Mouse (Mus musculus) liver, adult 2 months (tissue): ENCODE results near the gene Acap3. TPM values are rescaled to one million over a fixed set of nuclear protein-coding genes. Genes with fewer than 3 reads are reported as not detected.
A peak's percentile ranks its signal among the peaks of the same experiment; 100 is the strongest.

ENCODE experiments used
- DNase-seq: peaks from one replicate; pipeline ENCODE4 v3.0.0-alpha.2; 2011; ENCODE audit warnings: low read depth, low spot score; ENCODE audit errors: extremely low read depth
- H3K27ac ChIP-seq: fragments of 200-500 bp; replicated peaks from 2 replicates; pipeline ENCODE4 v1.5.1; 2012; ENCODE audit warnings: low read depth, mild to moderate bottlenecking, control low read depth, inconsistent platforms, low read length; ENCODE audit not compliant: insufficient read depth
- H3K27me3 ChIP-seq: fragments of 200-500 bp; 2 replicates; pipeline ENCODE4 v1.6.1; 2012; ENCODE audit warnings: mild to moderate bottlenecking, moderate library complexity, low read length, inconsistent platforms; ENCODE audit not compliant: control insufficient read depth, insufficient read depth
- H3K36me3 ChIP-seq: fragments of 200-500 bp; 2 replicates; pipeline ENCODE4 v1.6.1; 2012; ENCODE audit warnings: low read length, inconsistent platforms; ENCODE audit not compliant: control insufficient read depth, insufficient read depth
- H3K4me1 ChIP-seq: fragments of 200-500 bp; 2 replicates; pipeline ENCODE4 v1.6.1; 2011; ENCODE audit warnings: low read length; ENCODE audit not compliant: control insufficient read depth, insufficient read depth
- H3K4me3 ChIP-seq: fragments of 200-500 bp; 2 replicates; pipeline ENCODE4 v1.5.1; 2011; ENCODE audit warnings: low read depth, mild to moderate bottlenecking, control low read depth, low read length, moderate library complexity; ENCODE audit not compliant: insufficient read depth
- H3K79me2 ChIP-seq: fragments of 200-500 bp; 2 replicates; pipeline ENCODE4 v1.6.1; 2012; ENCODE audit warnings: inconsistent platforms, mild to moderate bottlenecking, low read length, moderate library complexity; ENCODE audit not compliant: control insufficient read depth, insufficient read depth
- H3K9ac ChIP-seq: fragments of 200-500 bp; 2 replicates; pipeline ENCODE4 v1.6.1; 2012; ENCODE audit warnings: low read depth, mild to moderate bottlenecking, control low read depth, inconsistent platforms, low read length
- CTCF ChIP-seq: fragments of 200-500 bp; IDR thresholded peaks from 2 replicates; pipeline ENCODE4 v1.5.1; 2011; ENCODE audit warnings: low read depth, low read length, control low read depth
- POLR2A ChIP-seq: fragments of 200-500 bp; IDR thresholded peaks from 2 replicates; pipeline ENCODE4 v1.6.1; 2011; ENCODE audit warnings: low read length, control low read depth; ENCODE audit not compliant: insufficient read depth; ENCODE audit errors: extremely low read depth
- WGBS: fragments of 180-500 bp; shearing (Covaris S2); methylation state at CpG from one replicate; pipeline ENCODE4 v1.1.7; 2018; 5-methylcytosine and 5-hydroxymethylcytosine counted together
- polyA plus RNA-seq: library from polyadenylated mRNA; depleted of rRNA; stranded (reverse); fragments of >200 nt; gene quantifications from 2 replicates; pipeline ENCODE4 v1.2.3, GENCODE M21; 2012; rRNA removed
- total RNA-seq: library from RNA; depleted of rRNA; stranded (reverse); fragments of >200 nt; gene quantifications from 2 replicates; pipeline ENCODE4 v1.2.3, GENCODE M21; 2014; rRNA removed

Gene Acap3
- 2.5 and 3.4 TPM in 2 replicates for total RNA-seq
- 4.9 and 6.9 TPM in 2 replicates for polyA plus RNA-seq

GRCm38 (mm10) chr4:155891551-155892001 lies at the start of gene Acap3, which contains the start of gene Pusl1:
Gene Acap3 (plus strand): TSS chr4:155891822.
Gene Pusl1 (minus strand): TSS chr4:155891781.
- Histone ChIP-seq H3K79me2 (peaks cover 8% of the 10 kb centered on the region; the same call in 1 of the 2 replicates), H3K9ac (peak within 1 kb of the TSS; percentile 90), H3K4me3 (peak within 1 kb of the TSS; percentile 87), H3K27me3 (no peaks in the 10 kb centered on the region), H3K36me3 (peaks cover 8% of the 10 kb centered on the region; the same call in 1 of the 2 replicates), H3K27ac (peak within 1 kb of the TSS; percentile 97), H3K4me1 (peaks cover 3% of the 10 kb centered on the region; the same call in 1 of the 2 replicates)
- peak; percentile 76 for DNase-seq
- TF ChIP-seq CTCF (no peak), POLR2A (no peak)
- WGBS = under 1% methylated on average over 52 of the region's 52 CpGs

GRCm38 (mm10) chr4:155843231-155843630 lies 48.4 kb upstream of the Acap3 start:
- WGBS = 42% methylated on average over 5 of the region's 5 CpGs
- no peak for TF ChIP-seq POLR2A
- TF ChIP-seq CTCF = no peak
- no peaks in the 10 kb centered on the region for H3K27me3 ChIP-seq
- H3K36me3 ChIP-seq = no peaks in the 10 kb centered on the region
- no peak for DNase-seq
- H3K4me1 ChIP-seq = peaks cover 10% of the 10 kb centered on the region
- no peak overlapping the region for H3K9ac ChIP-seq
- peaks cover 8% of the 10 kb centered on the region; the same call in 1 of the 2 replicates for H3K79me2 ChIP-seq
- H3K27ac ChIP-seq = no peak overlapping the region
- no peak overlapping the region for H3K4me3 ChIP-seq

- H3K27me3 ChIP-seq = no peaks in the 10 kb centered on the region
- peak within 1 kb of the TSS; percentile 70 for H3K27ac ChIP-seq
- peak within 1 kb of the TSS; percentile 91 for H3K4me3 ChIP-seq
- no peaks in the 10 kb centered on the region for H3K36me3 ChIP-seq
- H3K9ac ChIP-seq = peak within 1 kb of the TSS; percentile 92
- peaks cover 39% of the 10 kb centered on the region for H3K79me2 ChIP-seq
- peaks cover 25% of the 10 kb centered on the region for H3K4me1 ChIP-seq
- TF ChIP-seq CTCF (peak; percentile 53; the same call in 1 of the 2 replicates), POLR2A (peak; percentile 51)
- DNase-seq = peak; percentile 68
- 3% methylated on average over 64 of the region's 65 CpGs for WGBS
Measured at GRCm38 (mm10) chr4:155846871-155847578, 44.6 kb upstream of the Acap3 start, which contains the start of gene Dvl1. Gene Dvl1 (plus strand): TSS chr4:155847402.

GRCm38 (mm10) chr4:155847591-155848352 lies 43.9 kb upstream of the Acap3 start:
- no peak for DNase-seq
- no peaks in the 10 kb centered on the region for H3K27me3 ChIP-seq
- WGBS = 1% methylated on average over 61 of the region's 69 CpGs
- no peaks in the 10 kb centered on the region for H3K36me3 ChIP-seq
- no peak for TF ChIP-seq POLR2A
- peak overlapping the region; percentile 91 for H3K4me3 ChIP-seq
- H3K27ac ChIP-seq = peak overlapping the region; percentile 70
- peak overlapping the region; percentile 92 for H3K9ac ChIP-seq
- peaks cover 40% of the 10 kb centered on the region for H3K79me2 ChIP-seq
- peaks cover 25% of the 10 kb centered on the region for H3K4me1 ChIP-seq

GRCm38 (mm10) chr4:155848434-155849095 lies 43.1 kb upstream of the Acap3 start:
- peak; percentile 89 for DNase-seq
- Histone ChIP-seq H3K9ac (peak overlapping the region; percentile 92), H3K27ac (peak overlapping the region; percentile 70), H3K36me3 (no peaks in the 10 kb centered on the region), H3K4me1 (peaks cover 25% of the 10 kb centered on the region), H3K79me2 (peaks cover 40% of the 10 kb centered on the region), H3K4me3 (peak overlapping the region; percentile 91), H3K27me3 (no peaks in the 10 kb centered on the region)
- TF ChIP-seq POLR2A (no peak), CTCF (no peak)
- WGBS = 25% methylated on average over 7 of the region's 7 CpGs
